Mouse (Mus musculus) embryonic facial prominence, embryonic 14.5 days (tissue): ENCODE data around the gene Fmn2. TPM values are rescaled to one million over a fixed set of nuclear protein-coding genes. Genes with fewer than 3 reads are reported as not detected.
A peak's percentile ranks its signal among the peaks of the same experiment; 100 is the strongest.

ENCODE experiments used
- ATAC-seq: fragments of 200-750 bp; cut with Nextera tagmentation; 2 replicates; pipeline ENCODE4 v1.8.0; 2017; ENCODE audit warnings: low read depth, moderate number of reproducible peaks, moderate TSS enrichment
- DNase-seq: peaks from one replicate; pipeline ENCODE4 v3.0.0-alpha.2; 2015; ENCODE audit warnings: low spot score
- H3K27ac ChIP-seq: fragments of 300-500 bp; sonication (generic); replicated peaks from 2 replicates; pipeline ENCODE4 v1.5.1; 2014; ENCODE audit warnings: low read depth, mild to moderate bottlenecking, low read length, moderate library complexity
- H3K27me3 ChIP-seq: fragments of 300-500 bp; sonication (generic); replicated peaks from 2 replicates; pipeline ENCODE4 v1.6.1; 2014; ENCODE audit warnings: low read length; ENCODE audit not compliant: control insufficient read depth, insufficient read depth
- H3K36me3 ChIP-seq: fragments of 300-500 bp; sonication (generic); 2 replicates; pipeline ENCODE4 v1.6.1; 2014; ENCODE audit warnings: low read length, mixed read lengths; ENCODE audit not compliant: control insufficient read depth, insufficient read depth
- H3K4me1 ChIP-seq: fragments of 300-500 bp; sonication (generic); 2 replicates; pipeline ENCODE4 v1.6.1; 2014; ENCODE audit warnings: antibody characterized with exemption, low read length; ENCODE audit not compliant: control insufficient read depth, insufficient read depth
- H3K4me2 ChIP-seq: fragments of 300-500 bp; sonication (generic); 2 replicates; pipeline ENCODE4 v1.6.1; 2014; ENCODE audit warnings: low read depth, mild to moderate bottlenecking, low read length, moderate library complexity, mixed read lengths
- H3K4me3 ChIP-seq: fragments of 300-500 bp; sonication (generic); 2 replicates; pipeline ENCODE4 v1.5.1; 2014; ENCODE audit warnings: low read depth, mild to moderate bottlenecking, low read length
- H3K9ac ChIP-seq: fragments of 300-500 bp; sonication (generic); 2 replicates; pipeline ENCODE4 v1.6.1; 2014; ENCODE audit warnings: low read depth, mild to moderate bottlenecking, low read length, moderate library complexity, mixed read lengths
- H3K9me3 ChIP-seq: fragments of 300-500 bp; sonication (generic); 2 replicates; pipeline ENCODE4 v1.6.1; 2016; ENCODE audit warnings: low read length; ENCODE audit not compliant: control insufficient read depth
- WGBS: fragments of 180-500 bp; shearing (Covaris S2); extraction: QIAGEN DNeasy Blood & Tissue Kit; methylation state at CpG from one replicate; pipeline ENCODE4 v1.1.7; 2014; 5-methylcytosine and 5-hydroxymethylcytosine counted together
- polyA plus RNA-seq: library from polyadenylated mRNA; unstranded; fragments of >200 nt; fragmentation: Nextera tagmentation; extraction: Ambion mirVana; gene quantifications from 2 replicates; pipeline ENCODE4 v1.2.1, GENCODE M21; 2014

Fmn2 gene
- polyA plus RNA-seq, 1 experiment from 2014 or later, result 1.3 TPM

GRCm38 (mm10) chr1:174502031-174502845 lies 613 bp downstream of the Fmn2 start:
- DNase-seq (peak; percentile 61), ATAC-seq (peak; percentile 49)
- under 1% methylated on average over 40 of the region's 40 CpGs for WGBS
- peak overlapping the region; percentile 69 for H3K9ac ChIP-seq
- H3K4me1 ChIP-seq, result peaks cover 9% of the 10 kb centered on the region
- H3K27ac ChIP-seq, result no peak overlapping the region
- H3K27me3 ChIP-seq, result 0 out of 2 replicates have a peak, but pooled peaks cover 4% of the 10 kb centered on the region
- no peaks in the 10 kb centered on the region for H3K9me3 ChIP-seq
- peak overlapping the region; percentile 98 for H3K4me2 ChIP-seq
- H3K4me3 ChIP-seq, result peak overlapping the region; percentile 71
- H3K36me3 ChIP-seq, result no peaks in the 10 kb centered on the region

GRCm38 (mm10) chr1:174502846-174503745 lies 1.5 kb downstream of the Fmn2 start:
- Histone ChIP-seq H3K9me3 (no peaks in the 10 kb centered on the region), H3K36me3 (no peaks in the 10 kb centered on the region), H3K4me2 (peak overlapping the region; percentile 98), H3K27me3 (0 out of 2 replicates have a peak, but pooled peaks cover 4% of the 10 kb centered on the region), H3K4me3 (peak overlapping the region; percentile 71), H3K4me1 (peaks cover 9% of the 10 kb centered on the region), H3K27ac (no peak overlapping the region), H3K9ac (peak overlapping the region; percentile 69)
- 3% methylated on average over 50 of the region's 53 CpGs for WGBS
- ATAC-seq (0 out of 2 replicates have a peak, but pooled peaks have one; percentile 35), DNase-seq (peak; percentile 65)

GRCm38 (mm10) chr1:174508571-174509110 lies 7.0 kb downstream of the Fmn2 start:
- Histone ChIP-seq H3K9ac (no peak overlapping the region), H3K4me3 (no peak overlapping the region), H3K27ac (no peak overlapping the region), H3K9me3 (no peaks in the 10 kb centered on the region), H3K27me3 (no peaks in the 10 kb centered on the region), H3K4me1 (no peaks in the 10 kb centered on the region), H3K36me3 (no peaks in the 10 kb centered on the region), H3K4me2 (no peak overlapping the region)
- ATAC-seq (no peak), DNase-seq (peak; percentile 14)
- 69% methylated on average over 13 of the region's 13 CpGs for WGBS

GRCm38 (mm10) chr1:174513419-174513818 lies 11.8 kb downstream of the Fmn2 start:
- WGBS, result 77% methylated on average over 7 of the region's 7 CpGs
- H3K4me1 ChIP-seq, result no peaks in the 10 kb centered on the region
- no peak overlapping the region for H3K4me3 ChIP-seq
- no peaks in the 10 kb centered on the region for H3K27me3 ChIP-seq
- no peak overlapping the region for H3K4me2 ChIP-seq
- DNase-seq (no peak), ATAC-seq (no peak)
- no peak overlapping the region for H3K9ac ChIP-seq
- no peaks in the 10 kb centered on the region for H3K36me3 ChIP-seq
- H3K9me3 ChIP-seq, result no peaks in the 10 kb centered on the region
- no peak overlapping the region for H3K27ac ChIP-seq

GRCm38 (mm10) chr1:174521976-174522770 lies 20.5 kb downstream of the Fmn2 start:
- no peak overlapping the region for H3K4me3 ChIP-seq
- no peaks in the 10 kb centered on the region for H3K4me1 ChIP-seq
- H3K9me3 ChIP-seq, result no peaks in the 10 kb centered on the region
- no peak for ATAC-seq
- H3K27me3 ChIP-seq, result no peaks in the 10 kb centered on the region
- 74% methylated on average over 5 of the region's 5 CpGs for WGBS
- H3K36me3 ChIP-seq, result no peaks in the 10 kb centered on the region
- H3K4me2 ChIP-seq, result no peak overlapping the region
- no peak for DNase-seq
- H3K9ac ChIP-seq, result no peak overlapping the region
- H3K27ac ChIP-seq, result no peak overlapping the region

GRCm38 (mm10) chr1:174522809-174523511 lies 21.3 kb downstream of the Fmn2 start:
- DNase-seq (no peak), ATAC-seq (no peak; the same call in 1 of the 2 replicates)
- H3K4me1 ChIP-seq, result no peaks in the 10 kb centered on the region
- H3K9ac ChIP-seq, result no peak overlapping the region
- H3K36me3 ChIP-seq, result no peaks in the 10 kb centered on the region
- no peaks in the 10 kb centered on the region for H3K27me3 ChIP-seq
- no peak overlapping the region for H3K4me2 ChIP-seq
- no peak overlapping the region for H3K4me3 ChIP-seq
- WGBS, result 74% methylated on average over 4 of the region's 4 CpGs
- no peaks in the 10 kb centered on the region for H3K9me3 ChIP-seq
- no peak overlapping the region for H3K27ac ChIP-seq

GRCm38 (mm10) chr1:174523512-174523828 lies 21.8 kb downstream of the Fmn2 start:
- Histone ChIP-seq H3K9ac (no peak overlapping the region), H3K27me3 (no peaks in the 10 kb centered on the region), H3K27ac (no peak overlapping the region), H3K4me3 (no peak overlapping the region), H3K4me2 (no peak overlapping the region), H3K4me1 (no peaks in the 10 kb centered on the region), H3K36me3 (no peaks in the 10 kb centered on the region), H3K9me3 (no peaks in the 10 kb centered on the region)
- DNase-seq, result no peak
- ATAC-seq, result no peak
- WGBS, result 63% methylated on average over 1 of the region's 1 CpGs
